Mouse (Mus musculus): ENCODE measurements around the gene Bfsp1.

Gene Bfsp1

GRCm38 (mm10) chr2:143796335-143797013 is 66.5 kb downstream of the Bfsp1 start:
- DNase-seq (ENCODE audit: low spot score): no peak

- DNase-seq (ENCODE audit: low spot score): no peak
Observed at GRCm38 (mm10) chr2:143795858-143796257, 67.1 kb downstream of the Bfsp1 start.

GRCm38 (mm10) chr2:143789911-143790310 is 73.1 kb downstream of the Bfsp1 start:
- DNase-seq (ENCODE audit: low spot score): no peak

GRCm38 (mm10) chr2:143780310-143780709 is 82.7 kb downstream of the Bfsp1 start:
- no peak for DNase-seq (ENCODE audit: low spot score)
